Mouse (Mus musculus) myocyte (in vitro differentiated cells): Measurements from ENCODE around the gene Slc27a5.

Source experiments
- MYOD1 ChIP-seq, 3 experiments: IDR thresholded peaks; one replicate each; pipeline ENCODE4 v1.6.1; 2011; ENCODE audit warnings: control low read depth in 2 of 3, low read depth in 2 of 3, mild to moderate bottlenecking in 2 of 3, moderate library complexity in 1 of 3; ENCODE audit not compliant: insufficient read length in 2 of 3, control insufficient read depth in 1 of 3
- MYOG ChIP-seq, 3 experiments: IDR thresholded peaks; one replicate each; pipeline ENCODE4 v1.6.1; 2011; ENCODE audit warnings: control low read depth in 2 of 3, low read depth in 2 of 3, mild to moderate bottlenecking in 2 of 3; ENCODE audit not compliant: insufficient read length in 2 of 3, control insufficient read depth in 1 of 3, insufficient read depth in 1 of 3
- POLR2A ChIP-seq: IDR thresholded peaks from one replicate; pipeline ENCODE4 v1.6.1; 2011; ENCODE audit warnings: low read depth, mild to moderate bottlenecking, control low read depth, moderate library complexity; ENCODE audit not compliant: insufficient read length
- REST ChIP-seq: IDR thresholded peaks from one replicate; pipeline ENCODE4 v1.6.1; 2011; ENCODE audit warnings: mild to moderate bottlenecking, control low read depth, moderate library complexity; ENCODE audit not compliant: insufficient read depth, insufficient read length
- TCF3 ChIP-seq: IDR thresholded peaks from one replicate; pipeline ENCODE4 v1.6.1; 2011; ENCODE audit warnings: low read depth, control low read depth; ENCODE audit not compliant: insufficient read length

DNA sequence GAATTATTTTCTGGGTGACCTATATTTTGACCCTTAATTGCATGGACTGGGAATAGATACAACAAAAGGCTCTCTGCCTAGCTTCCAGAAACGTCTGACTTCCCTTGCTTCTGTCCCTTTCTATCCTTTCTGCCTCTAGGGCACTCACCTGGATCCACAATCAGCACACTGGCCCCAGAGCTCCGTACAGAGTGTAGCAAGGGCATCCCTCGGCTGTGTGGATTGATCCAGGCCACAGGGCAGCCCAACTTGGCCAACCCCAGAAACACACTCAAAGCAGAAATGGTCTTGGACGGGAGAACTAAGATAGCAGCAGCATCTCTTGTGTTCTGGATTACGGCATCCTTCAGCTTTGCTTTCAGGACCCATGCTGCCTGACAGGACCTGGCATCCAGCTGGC, 762 bp downstream of the Slc27a5 start:
- TF ChIP-seq MYOD1 (IDR thresholded peaks at IDR 0.05; ENCODE audit: control insufficient read depth in 1 of 3, insufficient read length in 2 of 3, low read depth in 2 of 3) (no peak), POLR2A (no peak), REST (no peak), TCF3 (no peak), MYOG (IDR thresholded peaks at IDR 0.05; ENCODE audit: control insufficient read depth in 1 of 3, insufficient read depth in 1 of 3, insufficient read length in 2 of 3, low read depth in 2 of 3) (no peak)
